Mouse (Mus musculus) Muller cell, postnatal 12 days (primary cell): ENCODE measurements at regions not wholly inside any gene's neighbourhood (a gene's known extent, or its start where the extent isn't known, plus 50 kb on each side); places are given as distances from the start of the nearest gene placed in this dataset.
A peak's percentile ranks its signal among the peaks of the same experiment; 100 is the strongest.

Source experiments
- DNase-seq: peaks from one replicate; pipeline ENCODE4 v3.0.0-alpha.2; 2015; ENCODE audit errors: inconsistent ontology term

DNA sequence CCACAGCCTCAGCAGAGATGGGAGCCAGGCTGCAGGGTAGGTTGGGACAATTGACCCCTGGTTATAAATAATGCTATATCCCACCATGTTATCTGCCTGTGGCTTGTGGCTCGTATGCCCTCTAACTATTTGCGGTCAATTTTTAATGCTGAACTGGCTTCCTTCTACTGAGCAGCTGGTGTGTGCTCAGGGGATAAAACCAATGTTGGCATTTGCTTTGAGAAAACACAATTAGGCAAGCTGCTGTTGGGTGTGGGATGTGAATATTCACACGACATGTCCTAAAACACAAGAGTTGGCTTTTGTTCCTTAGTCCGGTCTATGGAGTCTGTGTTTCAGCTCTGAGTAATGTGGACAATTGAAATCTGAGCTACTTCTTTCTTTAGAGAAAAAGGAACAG lies 123.6 kb upstream of the Npvf start:
- DNase-seq = peak; percentile 80

- no peak for DNase-seq
Measured at GRCm38 (mm10) chr6:50780677-50781076, 126.4 kb upstream of the Npvf start.

GRCm38 (mm10) chr6:50781271-50781670 lies 127.0 kb upstream of the Npvf start:
- no peak for DNase-seq

DNA sequence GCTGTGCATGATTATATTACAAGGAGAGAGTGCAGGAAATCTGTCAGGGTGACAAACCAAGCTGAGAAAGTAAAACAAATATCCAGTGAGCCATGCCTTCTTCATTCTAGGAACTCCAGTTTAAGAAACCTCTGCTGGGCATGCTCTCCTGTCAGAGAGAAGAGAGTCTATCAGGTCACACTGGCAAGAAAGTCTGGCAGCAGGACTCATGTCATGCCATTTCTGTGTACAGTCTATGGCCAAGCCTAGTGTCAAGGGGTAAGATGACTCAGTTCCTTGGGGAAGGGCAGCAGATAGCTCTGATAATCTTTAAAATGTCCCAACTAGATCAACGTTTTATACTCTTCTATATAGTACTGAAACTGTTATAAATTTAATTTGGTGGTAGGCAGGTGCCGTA lies 128.0 kb upstream of the Npvf start:
- DNase-seq = no peak

DNA sequence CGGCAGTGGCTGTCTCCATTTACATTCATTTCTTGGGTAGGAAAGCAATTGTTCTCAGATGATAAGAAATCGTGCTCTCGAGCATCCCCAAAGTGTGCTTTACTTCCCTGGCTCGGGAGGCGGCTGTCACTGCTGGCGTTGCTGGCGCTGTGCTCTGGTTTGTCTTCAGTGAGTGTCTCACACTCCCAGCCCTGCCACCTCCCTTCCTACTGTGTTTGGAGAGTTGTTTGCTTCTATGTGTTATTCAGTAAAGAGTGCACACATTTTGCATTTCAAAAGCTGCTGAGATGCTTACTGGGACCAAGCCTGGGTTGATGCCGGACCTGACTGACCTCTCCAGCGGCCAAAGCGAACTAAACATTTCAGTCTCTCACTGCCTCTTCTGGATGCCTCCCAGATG lies 129.3 kb upstream of the Npvf start:
- DNase-seq = no peak

GRCm38 (mm10) chr6:50784381-50784780 lies 130.1 kb upstream of the Npvf start:
- DNase-seq = no peak

- no peak for DNase-seq
Measured at GRCm38 (mm10) chr6:50787666-50788065, 133.4 kb upstream of the Npvf start.

DNA sequence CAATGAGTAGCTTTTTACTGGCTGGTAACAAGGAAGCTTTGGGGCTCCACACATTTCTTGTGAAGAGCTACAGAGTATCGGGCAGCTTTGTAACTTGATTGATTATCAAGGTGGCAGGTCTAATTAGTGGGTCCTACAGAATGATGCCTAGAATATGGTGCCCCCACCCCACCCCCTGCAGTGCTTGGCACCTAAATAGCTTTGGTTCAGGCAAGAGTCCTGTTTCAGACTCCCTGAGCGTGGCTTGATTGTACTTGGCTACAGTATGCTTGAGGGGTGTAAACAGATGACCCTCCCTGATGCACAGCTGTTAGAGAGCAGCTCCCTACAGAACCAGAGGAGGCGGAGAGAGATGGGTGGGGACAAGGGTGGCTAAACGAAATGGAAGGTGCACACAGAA lies 145.7 kb upstream of the Npvf start:
- no peak for DNase-seq

DNA sequence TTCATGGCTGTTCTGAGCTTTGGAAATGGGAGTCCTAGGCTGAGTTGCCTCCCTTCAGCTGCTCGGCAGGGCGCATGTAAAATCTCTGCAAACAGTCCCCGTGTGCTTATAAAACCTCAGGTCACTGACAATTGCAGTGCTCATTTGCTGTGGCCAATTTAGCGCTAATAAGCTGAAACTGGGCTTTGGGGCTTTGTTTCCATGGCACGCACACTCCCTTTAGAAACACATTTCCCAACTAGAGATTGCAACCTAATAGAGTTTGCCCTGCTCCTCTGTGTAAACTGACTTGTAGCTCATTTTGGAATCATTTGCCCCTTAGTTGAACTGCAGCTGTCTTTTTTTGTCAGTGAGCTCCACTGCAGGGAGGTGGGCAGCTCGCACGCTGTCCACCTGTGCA lies 148.7 kb upstream of the Npvf start:
- peak; percentile 23 for DNase-seq

GRCm38 (mm10) chr6:50804477-50805005 lies 150.3 kb upstream of the Npvf start:
- no peak for DNase-seq

- DNase-seq = peak; percentile 71
Measured at GRCm38 (mm10) chr6:50806376-50807077, 152.3 kb upstream of the Npvf start.

- DNase-seq = peak; percentile 36
Measured at GRCm38 (mm10) chr6:50807187-50808012, 153.2 kb upstream of the Npvf start.

GRCm38 (mm10) chr6:50808126-50808525 lies 153.9 kb upstream of the Npvf start:
- peak; percentile 62 for DNase-seq

GRCm38 (mm10) chr6:50808811-50809668 lies 154.8 kb upstream of the Npvf start:
- DNase-seq = no peak

- no peak for DNase-seq
Measured at GRCm38 (mm10) chr6:50809669-50809983, 155.4 kb upstream of the Npvf start.

GRCm38 (mm10) chr6:50814936-50815500 lies 160.8 kb upstream of the Npvf start:
- DNase-seq = no peak

DNA sequence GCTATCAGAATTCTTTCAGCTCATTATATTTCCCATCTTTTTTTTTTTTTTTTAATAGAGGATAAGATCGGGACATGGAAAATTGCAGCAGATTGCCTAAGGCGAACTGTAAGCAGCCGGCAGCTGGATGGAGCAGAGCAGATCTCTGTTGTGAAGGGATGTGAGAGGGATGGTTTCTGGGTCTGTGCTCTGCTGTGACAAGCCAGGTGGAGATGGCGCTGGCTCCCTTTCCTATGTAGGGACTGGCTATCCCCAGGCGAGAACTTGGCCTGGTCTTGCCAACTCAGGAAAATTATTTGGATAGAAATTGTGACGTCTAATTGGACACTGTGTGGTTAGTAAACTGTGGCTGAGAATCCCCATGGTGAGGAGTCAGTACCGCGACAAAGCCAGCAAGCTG lies 161.3 kb upstream of the Npvf start:
- no peak for DNase-seq

- no peak for DNase-seq
Measured at GRCm38 (mm10) chr6:50817430-50817829, 163.2 kb upstream of the Npvf start.

DNA sequence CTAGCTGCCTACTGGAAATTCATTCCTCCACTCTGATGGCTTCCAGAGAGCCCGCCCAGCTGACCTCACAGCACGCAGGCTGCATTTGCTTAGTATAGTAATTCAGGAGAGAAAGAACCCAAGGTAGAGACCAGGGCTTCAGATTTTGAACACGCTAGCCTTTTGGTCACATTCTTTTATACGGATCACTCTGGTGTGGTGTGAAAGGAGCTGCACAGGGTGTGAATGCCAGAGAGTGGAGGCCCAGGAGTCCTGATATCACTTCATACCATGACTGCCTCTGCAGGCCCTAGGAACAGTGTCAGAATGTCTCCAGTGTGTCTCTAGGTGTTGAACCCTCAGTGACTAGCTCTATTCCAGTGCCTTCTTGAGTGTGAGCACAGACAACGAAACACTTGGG lies 164.2 kb upstream of the Npvf start:
- no peak for DNase-seq

- no peak for DNase-seq
Measured at GRCm38 (mm10) chr6:50818891-50819541, 164.8 kb upstream of the Npvf start.
